Mouse (Mus musculus) kidney, embryonic 15.5 days (tissue): ENCODE results near the gene Mrps18b. TPM values are rescaled to one million over a fixed set of nuclear protein-coding genes. Genes with fewer than 3 reads are reported as not detected.

ENCODE experiments used
- ATAC-seq: fragments of 200-750 bp; cut with Nextera tagmentation; replicated peaks from 2 replicates; pipeline ENCODE4 v1.8.0; 2017; ENCODE audit warnings: moderate TSS enrichment; ENCODE audit not compliant: low FRiP score
- H3K27ac ChIP-seq: fragments of 300-500 bp; sonication (generic); 2 replicates; pipeline ENCODE4 v1.5.1; 2015; ENCODE audit warnings: mild to moderate bottlenecking, inconsistent platforms
- H3K27me3 ChIP-seq: fragments of 300-500 bp; sonication (generic); 2 replicates; pipeline ENCODE4 v1.6.1; 2015; ENCODE audit warnings: inconsistent platforms
- H3K36me3 ChIP-seq: fragments of 300-500 bp; sonication (generic); 2 replicates; pipeline ENCODE4 v1.6.1; 2015; ENCODE audit warnings: inconsistent platforms
- H3K4me1 ChIP-seq: fragments of 300-500 bp; sonication (generic); 2 replicates; pipeline ENCODE4 v1.6.1; 2015; ENCODE audit warnings: inconsistent platforms
- H3K4me2 ChIP-seq: fragments of 300-500 bp; sonication (generic); 2 replicates; pipeline ENCODE4 v1.6.1; 2015; ENCODE audit warnings: moderate library complexity, mild to moderate bottlenecking, inconsistent platforms
- H3K4me3 ChIP-seq: fragments of 300-500 bp; sonication (generic); replicated peaks from 2 replicates; pipeline ENCODE4 v1.5.1; 2015; ENCODE audit warnings: mild to moderate bottlenecking, inconsistent platforms
- H3K9ac ChIP-seq: fragments of 300-500 bp; sonication (generic); 2 replicates; pipeline ENCODE4 v1.6.1; 2015; ENCODE audit warnings: mild to moderate bottlenecking, inconsistent platforms
- H3K9me3 ChIP-seq: fragments of 300-500 bp; sonication (generic); replicated peaks from 2 replicates; pipeline ENCODE4 v1.6.1; 2016; ENCODE audit warnings: inconsistent platforms
- WGBS: fragments of 180-500 bp; shearing (Covaris S2); methylation state at CpG from one replicate; pipeline ENCODE4 v1.1.7; 2015; ENCODE audit warnings: mixed read lengths; 5-methylcytosine and 5-hydroxymethylcytosine counted together
- polyA plus RNA-seq: library from polyadenylated mRNA; unstranded; fragments of >200 nt; fragmentation: Nextera tagmentation; extraction: Ambion mirVana; gene quantifications from 2 replicates; pipeline ENCODE4 v1.2.1, GENCODE M21; 2015

The Mrps18b gene
- polyA plus RNA-seq, 1 experiment from 2014 or later = 89.4 TPM

DNA sequence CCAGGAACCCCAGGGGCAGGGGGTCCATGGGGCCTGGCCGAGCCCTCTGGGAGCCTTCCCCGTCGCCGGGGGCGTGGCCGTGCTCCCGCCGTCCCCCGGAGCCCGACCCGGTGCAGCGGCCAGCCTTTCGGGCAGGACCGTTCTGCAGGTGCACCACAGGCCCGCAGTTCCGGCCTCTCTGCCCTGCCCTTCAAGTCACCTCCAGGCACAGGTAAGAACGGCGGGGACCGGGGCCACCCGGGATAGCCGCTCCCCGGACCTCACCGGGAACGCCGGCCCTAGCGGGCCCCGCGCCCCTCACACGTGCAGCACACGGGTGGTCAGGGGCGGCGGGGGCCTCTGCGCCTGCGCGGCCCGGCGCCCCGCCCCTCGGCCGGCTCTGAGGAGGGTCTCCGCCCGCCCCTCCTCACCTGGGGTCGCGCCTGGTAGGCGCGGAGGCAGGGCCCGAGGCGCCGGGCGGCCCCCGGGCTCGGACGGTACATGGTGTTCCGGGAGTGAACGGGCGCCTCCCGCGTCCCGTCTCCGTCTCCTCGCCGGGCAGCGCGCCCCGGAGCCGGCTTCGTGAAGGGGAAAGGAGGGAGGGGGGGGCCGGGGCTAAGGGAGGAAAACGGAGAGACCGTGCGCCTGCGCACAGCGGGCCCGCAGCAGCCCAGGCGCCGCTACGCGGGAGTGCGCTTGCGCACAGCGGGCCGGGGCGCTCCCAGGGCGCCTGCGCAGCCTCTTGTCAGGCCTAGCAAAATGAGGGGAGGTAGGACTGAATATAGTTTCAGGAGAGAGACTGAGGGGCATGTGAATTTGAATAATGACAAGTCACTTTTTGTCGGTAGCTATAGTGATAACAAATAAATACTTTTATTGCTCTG, 19.2 kb downstream of the Mrps18b start, which contains the start of gene 2310061I04Rik:
2310061I04Rik (minus strand) TSS at position 651 of the 863 bp plus-strand sequence.
- Histone ChIP-seq H3K4me2 (peak within 1 kb of the TSS; percentile 88), H3K27me3 (no peaks in the 10 kb centered on the region), H3K9me3 (no peaks in the 10 kb centered on the region), H3K4me1 (peaks cover 24% of the 10 kb centered on the region), H3K4me3 (peak within 1 kb of the TSS; percentile 79), H3K27ac (peak within 1 kb of the TSS; percentile 89), H3K36me3 (peaks cover 67% of the 10 kb centered on the region), H3K9ac (peak within 1 kb of the TSS; percentile 83)
- WGBS = under 1% methylated on average over 76 of the region's 86 CpGs
- peak; percentile 93 for ATAC-seq

DNA sequence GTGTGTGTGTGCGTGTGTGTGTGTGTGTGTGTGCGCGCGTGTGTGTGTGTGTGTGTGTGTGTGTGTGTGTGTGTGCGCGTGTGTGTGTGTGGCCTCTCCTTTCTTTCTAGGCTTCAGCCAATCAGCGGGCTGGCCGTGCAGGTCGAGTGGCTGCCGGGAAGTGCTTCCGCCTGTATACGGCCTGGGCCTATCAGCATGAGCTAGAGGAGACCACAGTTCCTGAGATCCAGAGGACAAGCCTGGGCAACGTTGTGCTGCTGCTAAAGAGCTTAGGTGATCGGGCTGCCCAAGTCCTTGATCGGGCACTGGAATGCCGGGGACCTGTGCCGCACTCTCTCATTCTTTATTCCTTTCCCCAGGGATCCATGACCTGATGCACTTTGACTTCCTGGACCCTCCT, 28.5 kb downstream of the Mrps18b start:
- Histone ChIP-seq H3K4me3 (no peak overlapping the region), H3K4me2 (no peak overlapping the region), H3K27ac (no peak overlapping the region), H3K27me3 (no peaks in the 10 kb centered on the region), H3K4me1 (no peaks in the 10 kb centered on the region), H3K9me3 (no peaks in the 10 kb centered on the region), H3K36me3 (peaks cover 98% of the 10 kb centered on the region), H3K9ac (no peak overlapping the region)
- 76% methylated on average over 13 of the region's 17 CpGs for WGBS
- ATAC-seq = no peak

DNA sequence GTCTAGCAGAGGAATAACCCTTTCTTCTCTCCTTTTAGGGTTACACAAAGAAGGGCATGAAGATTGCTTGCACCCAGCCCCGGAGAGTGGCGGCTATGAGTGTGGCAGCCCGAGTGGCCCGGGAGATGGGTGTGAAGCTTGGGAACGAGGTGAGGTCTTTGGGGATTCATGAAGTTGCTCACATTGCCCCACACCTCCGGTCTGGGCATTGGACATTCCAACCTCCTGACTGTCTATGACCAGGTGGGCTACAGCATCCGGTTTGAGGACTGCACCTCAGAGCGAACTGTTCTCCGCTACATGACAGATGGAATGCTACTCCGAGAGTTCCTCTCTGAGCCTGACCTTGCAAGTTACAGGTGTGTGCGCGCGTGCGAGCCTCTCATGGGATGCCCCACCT, 32.4 kb downstream of the Mrps18b start:
- no peak overlapping the region for H3K4me2 ChIP-seq
- peaks cover 16% of the 10 kb centered on the region for H3K4me1 ChIP-seq
- ATAC-seq = no peak
- no peak overlapping the region for H3K9ac ChIP-seq
- no peak overlapping the region for H3K27ac ChIP-seq
- peaks cover 73% of the 10 kb centered on the region for H3K36me3 ChIP-seq
- H3K27me3 ChIP-seq = no peaks in the 10 kb centered on the region
- H3K4me3 ChIP-seq = no peak overlapping the region
- WGBS = 95% methylated on average over 14 of the region's 14 CpGs
- no peaks in the 10 kb centered on the region for H3K9me3 ChIP-seq

DNA sequence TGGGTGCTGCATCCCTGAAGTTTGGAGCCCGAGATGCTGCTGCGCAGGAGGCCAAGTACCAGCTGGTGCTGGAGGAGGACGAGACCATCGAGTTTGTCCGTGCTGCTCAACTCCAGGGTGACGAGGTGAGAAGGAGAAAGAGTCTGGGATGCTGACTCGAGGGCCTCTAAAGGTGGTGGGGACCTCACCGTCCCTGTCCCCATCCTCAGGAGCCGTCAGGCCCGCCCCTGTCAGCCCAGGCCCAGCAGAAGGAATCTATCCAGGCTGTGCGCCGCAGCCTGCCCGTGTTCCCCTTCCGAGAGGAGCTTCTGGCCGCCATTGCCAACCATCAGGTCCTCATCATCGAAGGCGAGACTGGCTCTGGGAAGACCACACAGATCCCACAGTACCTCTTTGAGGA, 33.3 kb downstream of the Mrps18b start:
- Histone ChIP-seq H3K4me1 (peaks cover 16% of the 10 kb centered on the region), H3K36me3 (peaks cover 64% of the 10 kb centered on the region)

DNA sequence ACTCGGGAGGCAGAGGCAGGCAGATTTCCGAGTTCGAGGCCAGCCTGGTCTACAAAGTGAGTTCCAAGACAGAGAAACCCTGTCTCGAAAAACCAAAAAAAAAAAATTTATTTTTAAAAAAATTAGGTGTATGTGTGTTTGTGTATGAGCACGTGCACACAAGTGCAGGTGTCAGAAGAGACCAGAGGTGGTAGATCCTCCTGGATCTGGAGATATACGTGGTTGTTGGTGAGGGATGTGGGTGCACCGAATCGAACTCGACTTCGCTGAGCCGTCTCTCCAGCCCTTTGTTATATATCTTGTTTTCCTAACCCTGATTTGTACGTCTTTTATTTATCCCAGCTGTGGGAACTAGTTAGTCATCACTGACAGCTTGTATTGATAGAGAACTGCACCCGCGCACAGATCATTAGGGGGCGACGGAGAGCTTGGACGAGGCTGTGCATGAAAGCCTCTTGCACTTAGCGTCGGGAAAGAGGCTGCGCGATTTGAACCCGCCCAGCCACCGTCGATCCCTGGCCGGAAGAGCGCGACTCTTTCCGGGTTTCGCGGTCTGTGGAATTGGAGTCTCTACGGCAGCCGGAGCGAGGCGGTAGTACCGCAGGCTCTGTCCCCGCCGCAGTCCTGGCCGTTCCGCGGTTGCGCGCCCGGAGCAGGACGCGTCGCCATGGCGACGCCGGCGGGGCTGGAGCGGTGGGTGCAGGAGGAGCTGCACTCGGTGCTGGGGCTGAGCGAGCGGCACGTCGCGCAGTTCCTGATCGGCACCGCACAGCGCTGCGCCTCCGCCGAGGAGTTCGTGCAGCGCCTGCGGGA, 36.7 kb downstream of the Mrps18b start, which contains the start of gene Dhx16:
Dhx16 (plus strand) TSS at position 575 of the 813 bp plus-strand sequence.
- peak within 1 kb of the TSS; percentile 41; the same call in 1 of the 2 replicates for H3K27ac ChIP-seq
- peak; percentile 90 for ATAC-seq
- H3K36me3 ChIP-seq = peaks cover 55% of the 10 kb centered on the region
- H3K4me1 ChIP-seq = peaks cover 16% of the 10 kb centered on the region
- H3K9me3 ChIP-seq = no peaks in the 10 kb centered on the region
- peak within 1 kb of the TSS; percentile 75 for H3K4me3 ChIP-seq
- no peaks in the 10 kb centered on the region for H3K27me3 ChIP-seq
- 5% methylated on average over 65 of the region's 66 CpGs for WGBS
- H3K4me2 ChIP-seq = peak within 1 kb of the TSS; percentile 69
- peak within 1 kb of the TSS; percentile 77 for H3K9ac ChIP-seq

More for the DNA sequence above, 33.3 kb downstream of the Mrps18b start:
- WGBS = 93% methylated on average over 17 of the region's 17 CpGs
- no peak for ATAC-seq
- Histone ChIP-seq H3K27me3 (no peaks in the 10 kb centered on the region), H3K27ac (no peak overlapping the region), H3K9ac (no peak overlapping the region), H3K9me3 (no peaks in the 10 kb centered on the region), H3K4me3 (no peak overlapping the region), H3K4me2 (no peak overlapping the region)

DNA sequence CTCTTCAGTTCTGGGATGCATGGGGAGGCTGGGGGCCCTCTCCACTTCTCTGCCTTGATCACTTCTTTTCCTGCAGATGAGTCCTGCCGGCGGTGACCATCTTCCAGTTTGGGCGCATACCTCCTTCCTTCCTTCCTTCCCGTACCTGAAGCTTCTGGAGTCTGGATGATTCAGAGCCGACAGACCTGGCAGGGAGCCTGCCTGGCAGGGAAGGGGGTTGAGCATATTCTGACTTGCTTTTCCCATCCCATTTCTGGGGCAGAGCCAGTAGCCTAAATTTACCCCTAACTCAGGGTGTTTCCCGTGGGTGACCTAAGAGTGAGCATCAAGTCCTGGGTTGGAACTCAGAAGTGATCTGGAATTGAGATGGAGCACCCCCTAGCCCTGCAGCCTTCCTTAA, 41.5 kb downstream of the Mrps18b start:
- H3K4me2 ChIP-seq = no peak overlapping the region
- H3K27me3 ChIP-seq = no peaks in the 10 kb centered on the region
- 79% methylated on average over 6 of the region's 6 CpGs for WGBS
- H3K9me3 ChIP-seq = no peaks in the 10 kb centered on the region
- H3K9ac ChIP-seq = no peak overlapping the region
- no peak for ATAC-seq
- H3K4me3 ChIP-seq = no peak overlapping the region
- no peak overlapping the region for H3K27ac ChIP-seq
- peaks cover 37% of the 10 kb centered on the region for H3K36me3 ChIP-seq
- peaks cover 29% of the 10 kb centered on the region for H3K4me1 ChIP-seq

DNA sequence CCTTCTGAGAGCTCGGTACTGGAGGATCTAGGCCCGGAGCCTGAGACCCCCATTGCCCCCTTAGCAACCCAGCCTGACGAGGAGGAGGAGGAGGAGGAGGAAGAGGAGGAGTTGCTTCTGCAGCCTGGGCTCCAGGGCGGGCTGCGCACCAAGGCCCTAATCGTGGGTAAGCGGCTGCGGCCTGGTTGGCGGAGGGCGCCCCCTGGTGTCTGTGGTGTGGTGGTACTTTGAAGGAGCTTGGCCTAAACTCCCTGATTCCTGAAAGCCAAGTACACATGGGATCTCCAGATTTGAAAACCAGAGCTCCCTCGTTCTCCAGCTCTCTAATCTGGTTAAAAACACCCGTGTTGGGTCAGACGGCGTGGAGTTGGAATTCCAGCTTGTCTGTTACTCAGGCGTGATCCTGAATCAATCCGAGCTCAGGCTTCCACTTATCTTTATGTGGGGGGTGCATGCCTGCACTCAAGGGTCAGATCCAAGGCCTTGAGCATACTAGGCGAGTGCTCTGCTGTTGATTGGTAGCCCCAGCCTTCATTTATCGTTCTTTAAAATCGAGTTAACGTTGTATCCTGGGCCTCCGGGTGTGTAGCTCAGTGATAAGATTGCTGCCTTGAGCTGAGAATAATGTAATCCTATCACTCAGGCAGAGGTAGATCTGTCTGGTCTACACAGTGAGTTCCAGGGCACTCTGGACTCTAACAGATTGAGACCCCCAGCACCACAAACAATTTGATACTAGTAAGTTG, 42.2 kb downstream of the Mrps18b start:
- ATAC-seq = no peak
- Histone ChIP-seq H3K9me3 (no peaks in the 10 kb centered on the region), H3K4me2 (peak overlapping the region; percentile 39), H3K27ac (no peak overlapping the region), H3K4me3 (no peak overlapping the region), H3K36me3 (peaks cover 37% of the 10 kb centered on the region), H3K27me3 (no peaks in the 10 kb centered on the region), H3K9ac (0 out of 2 replicates have a peak overlapping the region, but pooled peaks have one; percentile 7), H3K4me1 (peaks cover 33% of the 10 kb centered on the region)
- WGBS = 31% methylated on average over 21 of the region's 21 CpGs

DNA sequence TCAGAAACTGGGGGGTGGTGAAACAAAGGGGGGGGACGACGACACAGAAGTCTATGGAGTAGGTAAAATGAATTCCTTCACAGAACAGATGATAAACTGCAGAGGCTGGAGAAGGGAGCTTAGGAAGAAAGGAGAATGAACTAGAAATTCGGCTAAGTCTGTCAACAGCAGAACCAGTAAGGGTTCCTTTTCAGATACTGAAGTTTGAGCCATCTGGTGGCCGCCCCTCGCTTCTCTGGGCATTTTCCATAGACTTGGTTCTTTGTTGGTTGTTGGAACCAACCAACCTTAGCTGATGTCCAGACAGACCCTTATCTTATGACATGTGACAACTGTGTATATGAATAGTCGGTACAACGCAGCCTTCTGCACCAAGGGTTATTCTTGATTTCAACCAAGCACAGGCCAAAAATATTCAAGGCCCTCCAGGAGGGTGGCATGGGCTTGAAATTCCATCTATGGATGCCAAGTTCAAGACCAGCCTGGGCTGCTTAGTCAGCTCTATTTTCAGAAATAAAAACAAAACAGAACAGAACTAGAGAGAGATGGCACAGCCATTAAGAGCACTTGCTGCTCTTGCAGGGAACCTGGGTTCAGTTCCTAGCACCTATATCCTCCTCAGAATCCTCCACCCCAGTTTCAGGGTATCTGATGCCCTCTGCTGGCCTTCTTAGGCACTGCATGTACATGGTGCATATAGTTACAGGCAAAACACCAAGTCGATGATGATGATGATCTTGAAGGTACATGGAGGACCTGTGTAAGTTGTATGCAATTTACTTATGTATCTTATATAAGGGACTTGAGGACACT, 45.1 kb downstream of the Mrps18b start:
- peaks cover 60% of the 10 kb centered on the region for H3K4me1 ChIP-seq
- peak overlapping the region; percentile 65 for H3K4me3 ChIP-seq
- no peaks in the 10 kb centered on the region for H3K27me3 ChIP-seq
- H3K36me3 ChIP-seq = peaks cover 28% of the 10 kb centered on the region
- peak overlapping the region; percentile 85 for H3K4me2 ChIP-seq
- H3K27ac ChIP-seq = peak overlapping the region; percentile 99
- 83% methylated on average over 8 of the region's 8 CpGs for WGBS
- ATAC-seq = no peak
- no peak overlapping the region for H3K9ac ChIP-seq
- H3K9me3 ChIP-seq = no peaks in the 10 kb centered on the region

DNA sequence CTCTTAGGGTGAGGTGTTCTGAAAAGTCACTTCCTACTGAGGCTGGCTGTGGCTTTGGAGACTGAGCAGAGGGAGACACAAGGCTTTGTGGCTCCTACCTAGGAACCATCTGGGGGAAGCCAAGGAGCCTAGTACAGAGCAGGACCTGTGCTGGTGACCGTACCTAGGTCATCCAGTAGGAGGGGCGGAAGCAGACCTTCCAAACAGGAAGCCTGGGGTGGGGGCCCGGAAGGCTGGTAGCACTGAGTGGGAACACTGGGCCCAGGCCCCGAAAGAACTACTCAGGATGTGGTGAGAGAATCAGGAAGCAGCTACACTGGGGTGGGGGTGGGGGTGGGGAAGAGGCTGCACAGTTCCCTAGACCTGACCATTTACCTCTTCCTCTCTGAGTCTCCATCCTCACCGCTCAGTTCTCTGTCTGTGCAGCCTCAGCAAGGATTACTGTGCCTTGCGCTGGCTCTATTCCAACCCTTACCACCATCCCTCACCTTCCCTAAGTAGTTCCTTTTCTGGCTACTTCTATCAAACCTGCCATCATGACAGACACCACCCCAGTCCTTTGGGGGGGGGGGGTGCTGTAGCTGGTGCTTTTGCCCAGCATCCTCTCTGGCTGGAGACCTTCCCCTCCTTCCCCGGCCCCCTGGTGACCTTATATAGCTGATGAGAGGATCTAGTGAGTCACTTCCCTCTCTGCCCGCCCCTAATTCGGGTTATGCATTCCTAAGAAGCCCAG, 45.9 kb downstream of the Mrps18b start:
- peak overlapping the region; percentile 65 for H3K4me3 ChIP-seq
- 48% methylated on average over 9 of the region's 9 CpGs for WGBS
- ATAC-seq = peak; percentile 7; the same call in 1 of the 2 replicates
- H3K27ac ChIP-seq = peak overlapping the region; percentile 99
- peak overlapping the region; percentile 85 for H3K4me2 ChIP-seq
- H3K4me1 ChIP-seq = peaks cover 62% of the 10 kb centered on the region
- 0 out of 2 replicates have a peak overlapping the region, but pooled peaks have one; percentile 72 for H3K9ac ChIP-seq
- peaks cover 22% of the 10 kb centered on the region for H3K36me3 ChIP-seq
- no peaks in the 10 kb centered on the region for H3K9me3 ChIP-seq
- no peaks in the 10 kb centered on the region for H3K27me3 ChIP-seq

DNA sequence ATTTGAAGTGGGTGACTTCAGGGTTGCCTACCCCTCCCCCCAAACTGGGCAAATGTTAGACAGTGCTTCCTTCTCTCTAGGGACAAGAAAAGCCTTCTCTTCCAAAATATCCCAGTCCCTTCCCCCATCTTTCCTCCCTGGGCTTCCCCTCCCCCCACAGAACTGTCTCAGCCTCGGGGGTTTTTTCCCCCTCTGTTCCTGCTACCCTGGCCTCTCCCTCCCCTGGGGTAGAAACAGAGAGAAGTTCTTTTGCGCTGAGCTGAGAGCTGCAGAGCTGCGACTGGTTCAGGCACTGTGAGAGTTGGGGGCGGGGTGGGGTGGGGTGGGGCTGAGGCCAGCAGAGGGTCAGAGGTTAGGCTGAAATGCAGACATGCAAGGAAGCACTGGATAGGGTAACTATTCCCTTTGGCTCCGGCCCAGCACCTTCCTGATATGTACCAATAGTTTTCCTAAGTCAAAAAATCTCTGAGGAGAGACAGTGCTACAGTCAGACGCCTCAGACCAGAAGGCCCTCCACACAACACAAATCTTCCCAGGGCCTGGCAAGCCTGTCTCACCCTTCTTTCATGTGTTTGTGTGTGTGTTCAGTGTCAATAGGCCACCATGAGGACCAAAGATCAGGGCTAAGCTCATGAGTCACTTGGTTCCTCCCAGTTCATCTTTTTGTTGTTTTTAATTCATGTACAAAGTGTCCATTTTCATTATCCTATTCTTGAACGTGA, 46.7 kb downstream of the Mrps18b start:
- Histone ChIP-seq H3K4me1 (peaks cover 70% of the 10 kb centered on the region), H3K9ac (peak overlapping the region; percentile 72), H3K4me3 (peak overlapping the region; percentile 65), H3K27me3 (no peaks in the 10 kb centered on the region), H3K4me2 (peak overlapping the region; percentile 85), H3K36me3 (peaks cover 14% of the 10 kb centered on the region), H3K9me3 (no peaks in the 10 kb centered on the region), H3K27ac (peak overlapping the region; percentile 99)
- 2% methylated on average over 7 of the region's 7 CpGs for WGBS
- ATAC-seq = no peak
